Mouse (Mus musculus) cerebellum, postnatal 10 days (tissue): ENCODE results near the gene Gfi1b.

Source experiments
- DNase-seq, 2 experiments: peaks; one replicate each; pipeline ENCODE4 v3.0.0; 2021; ENCODE audit warnings: mixed read lengths in 2 of 2

Gfi1b gene

DNA sequence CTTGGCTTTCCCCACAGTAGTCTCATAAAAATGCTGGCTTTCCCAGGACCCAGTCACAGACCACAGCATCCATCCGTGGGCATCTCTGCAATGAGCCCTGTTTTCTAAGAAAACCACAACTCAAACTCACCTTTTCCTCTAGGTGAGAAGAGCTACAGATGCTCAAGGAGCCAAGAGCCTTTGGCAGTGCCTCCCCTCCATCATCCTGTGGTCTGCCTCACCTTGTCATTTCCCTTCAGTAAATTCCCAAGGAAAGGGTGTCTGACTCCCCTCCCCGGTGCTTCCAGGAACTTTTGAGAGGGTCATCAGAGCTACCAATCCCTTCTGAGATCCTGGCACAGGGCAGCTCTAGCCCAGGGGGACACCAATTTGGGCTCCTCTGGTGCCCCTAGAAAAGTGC, 671 bp downstream of the Gfi1b start:
- DNase-seq, result no peak

DNA sequence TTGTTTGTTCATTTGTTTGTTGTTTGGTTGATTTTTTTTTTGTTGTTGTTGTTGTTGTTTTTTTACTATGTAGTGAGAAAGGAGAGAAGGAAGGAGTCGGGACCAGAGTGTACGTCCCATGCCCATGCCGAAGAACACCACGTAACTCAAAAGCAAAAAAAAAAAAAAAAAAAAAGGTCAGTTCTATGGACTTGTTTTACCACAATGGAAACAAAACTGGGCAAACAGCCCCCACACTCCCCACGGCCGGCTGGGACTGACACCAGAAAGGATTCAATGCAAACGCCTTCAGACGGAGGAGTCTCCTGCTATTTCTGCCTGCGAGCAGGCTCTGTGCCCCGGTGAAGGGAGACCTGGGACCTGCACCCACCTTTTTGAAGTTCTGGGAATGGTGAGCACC, 1.3 kb downstream of the Gfi1b start:
- no peak for DNase-seq

DNA sequence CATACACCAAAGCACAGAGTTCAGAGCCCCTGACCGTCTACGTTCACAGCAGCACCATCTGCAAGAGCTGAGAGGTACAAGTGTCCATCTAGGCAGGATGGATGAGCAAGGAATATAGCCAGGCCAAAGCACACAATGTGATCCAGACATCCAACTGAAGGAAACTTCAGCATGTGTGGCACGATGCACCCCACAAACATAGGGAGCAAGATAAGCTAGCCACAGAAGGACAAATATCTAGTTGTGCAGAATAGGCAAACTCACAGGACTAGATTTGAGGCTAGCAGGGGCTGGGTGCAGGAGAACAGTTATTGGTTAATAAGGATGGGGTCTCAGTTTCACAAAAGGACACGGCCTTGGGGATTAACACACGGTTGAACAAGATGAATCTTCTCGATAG, 2.4 kb downstream of the Gfi1b start:
- no peak for DNase-seq

DNA sequence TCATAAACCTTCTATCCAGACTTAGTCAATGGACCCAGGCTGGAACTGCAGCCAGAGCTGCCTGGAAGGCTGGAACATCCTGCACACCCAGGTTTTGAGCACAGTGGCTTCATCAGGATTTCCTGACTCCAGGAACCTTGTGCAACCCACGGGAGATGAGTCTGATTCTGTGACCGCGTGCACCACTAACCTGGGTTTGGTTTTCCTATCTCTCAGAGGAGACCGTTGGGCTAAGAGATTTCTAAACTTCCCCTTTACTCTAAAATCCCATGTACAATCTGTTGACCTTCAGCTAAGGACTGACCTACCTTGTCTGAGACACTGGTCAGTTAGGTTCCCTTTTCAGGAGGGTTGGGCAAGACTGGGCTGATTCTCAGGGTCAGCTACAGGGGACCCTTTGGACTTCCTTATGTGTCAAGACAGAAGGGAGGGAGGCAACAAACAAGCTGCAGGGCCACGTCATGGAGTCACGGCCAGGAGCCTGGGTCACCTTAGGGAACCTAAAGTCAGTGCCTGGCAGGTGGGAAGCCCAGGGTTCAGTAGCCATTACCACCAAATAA, 2.9 kb downstream of the Gfi1b start:
- no peak for DNase-seq

DNA sequence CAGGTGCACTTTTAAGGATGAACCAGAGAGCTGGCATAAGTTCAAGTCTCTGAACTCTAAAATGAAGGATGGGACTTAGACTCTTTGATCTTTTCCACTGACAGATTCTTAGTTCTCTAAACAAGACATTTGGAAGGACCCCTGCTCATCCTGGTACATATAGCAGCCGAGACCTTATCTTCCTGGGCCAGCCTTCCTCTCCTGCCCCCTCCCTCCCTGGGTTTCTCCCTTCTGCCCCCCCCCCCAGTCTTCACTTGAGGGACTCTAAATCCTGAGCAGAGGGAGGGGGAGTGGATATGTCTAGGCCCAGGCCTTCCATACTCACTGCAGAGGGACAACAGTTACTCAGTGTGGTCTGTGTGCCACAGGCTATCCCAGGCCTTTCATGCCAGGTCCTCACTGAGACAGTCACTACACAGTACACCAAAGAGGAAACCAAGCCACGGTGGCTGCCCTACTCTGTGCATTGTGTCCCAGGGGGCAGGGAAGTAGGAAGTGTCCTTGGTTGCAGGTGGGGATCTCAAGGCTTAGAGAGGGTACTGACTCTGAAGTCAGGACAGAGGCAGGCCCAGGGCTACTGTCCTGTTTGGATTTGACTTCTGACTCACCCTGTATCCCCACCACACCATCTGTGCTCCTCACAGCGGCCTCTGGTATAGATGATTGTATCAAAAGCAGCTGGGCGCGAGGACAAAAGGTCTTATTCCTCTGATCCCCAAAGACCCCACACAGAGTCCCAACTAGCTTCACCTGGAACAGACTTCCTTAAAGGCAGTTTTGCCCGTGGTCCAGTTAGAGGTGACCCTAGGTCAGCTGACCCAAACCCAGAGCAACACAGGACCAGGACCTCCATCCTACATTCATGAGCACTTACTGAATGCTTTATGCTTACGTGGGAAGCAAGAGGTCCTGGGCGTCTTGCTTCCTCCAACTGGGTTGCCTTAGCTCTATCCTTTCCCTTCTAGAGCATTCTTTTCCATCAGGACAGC, 4.0 kb downstream of the Gfi1b start:
- DNase-seq, result no peak

DNA sequence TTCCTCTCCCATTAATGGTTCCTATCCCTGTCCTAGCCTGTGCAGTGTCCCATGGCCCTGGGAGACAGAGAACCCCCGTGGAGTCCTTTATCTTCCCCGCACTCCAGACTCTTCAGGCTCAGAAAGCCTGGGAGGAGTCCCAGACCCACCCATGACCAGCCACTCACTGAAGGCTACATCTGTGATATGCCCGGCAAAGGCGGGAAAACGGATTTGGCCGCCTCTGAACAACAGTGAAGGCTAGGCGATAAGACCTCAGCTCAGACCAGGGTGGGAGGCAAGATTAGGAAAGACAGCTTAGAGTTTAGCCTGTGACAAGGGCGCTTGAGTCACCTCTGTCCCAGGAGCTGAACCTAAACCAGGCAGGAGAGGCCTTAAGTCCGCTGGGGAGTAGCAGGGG, 4.9 kb downstream of the Gfi1b start:
- DNase-seq, result no peak

DNA sequence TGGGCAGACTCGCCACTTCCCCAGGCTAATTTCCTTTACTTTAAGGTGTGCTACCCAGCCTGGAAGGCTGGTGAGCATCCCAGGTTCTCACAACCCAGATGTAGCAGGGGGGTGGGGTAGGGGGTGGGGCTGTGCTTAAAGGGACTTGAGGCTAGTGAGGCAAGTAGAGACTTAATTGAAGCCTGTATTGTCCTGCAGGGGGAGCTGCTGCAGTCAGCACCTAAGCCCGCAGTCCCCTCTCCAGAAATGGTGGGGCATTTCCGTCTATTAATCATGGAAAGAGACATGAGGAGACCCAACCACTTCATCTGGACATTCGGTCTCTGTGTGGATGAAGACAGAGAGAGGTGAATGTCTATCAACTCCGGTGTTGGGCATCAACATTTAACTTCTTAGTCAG, 5.4 kb downstream of the Gfi1b start:
- DNase-seq, result no peak

DNA sequence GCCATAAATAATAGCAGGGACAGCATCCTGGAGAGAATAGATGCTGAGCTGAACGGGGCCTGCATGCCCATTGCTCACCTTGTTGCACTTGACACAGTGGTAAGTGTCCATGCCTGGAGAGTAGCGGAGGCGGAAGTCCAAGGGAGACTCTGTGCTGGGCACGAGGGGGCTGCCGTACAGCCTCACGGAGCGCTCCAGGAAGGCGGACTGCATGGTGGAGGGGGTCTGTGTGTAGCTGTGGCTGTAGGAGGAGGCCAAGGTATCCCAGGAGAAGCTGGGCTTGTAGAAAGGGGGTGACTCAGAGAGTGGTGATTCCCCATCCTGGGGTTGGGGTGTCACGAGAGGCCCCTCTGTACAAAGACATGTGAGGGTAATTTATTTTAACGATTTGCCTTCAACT, 8.2 kb downstream of the Gfi1b start:
- DNase-seq, result no peak

DNA sequence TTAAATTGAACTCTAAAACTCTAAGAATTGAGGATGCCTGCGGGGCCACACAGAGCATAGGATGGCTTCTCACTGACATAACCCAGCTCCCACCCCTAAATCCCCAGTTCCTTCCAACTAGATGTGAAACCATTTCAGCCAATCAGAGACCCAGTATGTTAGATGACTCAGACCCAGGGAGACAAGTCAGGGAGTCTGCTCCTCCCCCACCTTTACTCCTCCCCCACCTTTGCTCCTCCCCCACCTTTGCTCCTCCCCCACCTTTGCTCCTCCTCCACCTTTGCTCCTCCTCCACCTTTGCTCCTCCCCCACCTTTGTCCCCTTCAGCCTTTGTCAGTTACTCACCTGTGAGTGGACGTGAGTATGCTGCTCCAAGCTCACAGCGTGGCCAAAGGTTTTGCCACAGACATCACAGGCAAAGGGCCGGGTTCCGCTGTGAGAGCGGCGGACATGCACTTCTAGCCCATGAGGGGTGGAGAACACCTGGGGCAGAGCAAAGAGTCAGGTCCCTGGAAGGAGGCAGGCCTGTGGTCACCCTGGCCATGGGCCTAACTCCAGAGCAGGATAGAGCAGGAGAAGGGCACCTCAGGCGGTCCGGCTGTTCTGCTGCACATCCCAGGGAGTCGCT, 9.2 kb downstream of the Gfi1b start:
- no peak for DNase-seq

DNA sequence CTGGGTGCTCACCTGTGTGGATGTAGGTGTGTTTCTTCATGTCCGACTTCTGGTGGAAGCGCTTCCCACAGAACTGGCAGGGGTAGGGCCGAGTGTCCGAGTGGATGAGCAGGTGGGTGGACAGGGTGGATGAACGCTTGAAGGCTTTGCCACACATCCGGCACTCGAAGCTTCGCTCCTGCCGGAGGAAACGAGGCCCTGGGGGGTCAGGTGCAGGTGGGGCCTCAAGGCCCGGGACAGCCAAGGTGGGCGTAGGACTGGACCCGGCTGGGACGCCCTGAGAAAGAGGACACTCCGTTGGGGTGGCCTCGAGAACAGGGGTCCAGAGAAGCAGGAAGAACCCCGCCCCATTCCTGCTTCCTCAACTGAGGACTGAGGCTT, 10.4 kb downstream of the Gfi1b start:
- no peak for DNase-seq

DNA sequence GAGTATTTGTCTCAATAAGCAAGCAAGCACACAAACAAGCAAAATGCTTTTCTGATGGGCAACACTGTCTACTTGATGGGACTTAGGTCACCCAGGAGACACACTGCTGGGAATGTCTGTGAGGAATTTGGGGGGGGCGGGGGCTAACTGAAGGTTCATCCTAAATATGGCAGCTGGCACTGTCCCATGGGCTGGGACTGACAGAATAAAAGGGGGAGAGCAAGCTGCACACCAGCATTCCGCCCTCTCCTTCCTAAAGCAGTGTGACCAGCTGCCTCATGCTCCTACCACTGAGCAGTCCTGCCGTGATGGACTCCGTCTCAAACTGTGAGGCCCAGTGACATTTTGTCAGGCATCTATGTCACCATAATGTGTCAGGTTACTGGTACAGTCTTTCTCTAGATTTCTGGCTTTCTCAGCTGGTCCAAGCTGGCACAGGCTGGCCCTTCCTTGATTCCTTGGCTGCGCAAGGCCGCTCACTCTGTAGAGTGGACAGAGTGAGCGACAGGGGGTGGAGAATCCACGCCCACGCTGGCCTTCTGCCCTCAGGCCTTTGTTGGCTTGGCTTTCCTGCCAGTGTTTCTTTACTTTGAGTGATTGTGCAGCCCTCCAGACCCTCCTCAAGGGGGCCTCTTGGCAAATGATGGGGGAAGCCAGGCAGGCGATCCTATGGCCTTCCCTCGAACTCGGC, 10.9 kb downstream of the Gfi1b start:
- DNase-seq, result peak; percentile 88 to 89

DNA sequence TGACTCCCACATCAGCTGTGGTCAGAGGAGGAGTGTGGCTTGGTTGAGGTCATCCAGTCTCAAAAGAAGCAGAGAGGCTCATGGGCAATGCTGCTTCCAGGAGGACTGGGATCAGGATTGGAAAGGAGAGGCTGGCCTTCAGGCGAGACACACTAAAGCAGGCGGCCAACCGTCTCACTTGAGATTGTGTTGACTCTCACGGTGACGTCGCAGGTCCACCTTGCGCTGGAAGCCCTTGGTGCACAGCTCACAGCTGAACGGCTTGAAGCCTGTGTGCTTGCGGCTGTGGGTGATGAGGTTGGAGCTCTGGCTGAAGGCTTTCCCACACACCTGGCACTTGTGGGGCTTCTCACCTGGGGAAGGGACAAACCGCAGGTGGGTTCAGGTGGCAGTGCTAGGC, 11.9 kb downstream of the Gfi1b start:
- DNase-seq, result no peak

DNA sequence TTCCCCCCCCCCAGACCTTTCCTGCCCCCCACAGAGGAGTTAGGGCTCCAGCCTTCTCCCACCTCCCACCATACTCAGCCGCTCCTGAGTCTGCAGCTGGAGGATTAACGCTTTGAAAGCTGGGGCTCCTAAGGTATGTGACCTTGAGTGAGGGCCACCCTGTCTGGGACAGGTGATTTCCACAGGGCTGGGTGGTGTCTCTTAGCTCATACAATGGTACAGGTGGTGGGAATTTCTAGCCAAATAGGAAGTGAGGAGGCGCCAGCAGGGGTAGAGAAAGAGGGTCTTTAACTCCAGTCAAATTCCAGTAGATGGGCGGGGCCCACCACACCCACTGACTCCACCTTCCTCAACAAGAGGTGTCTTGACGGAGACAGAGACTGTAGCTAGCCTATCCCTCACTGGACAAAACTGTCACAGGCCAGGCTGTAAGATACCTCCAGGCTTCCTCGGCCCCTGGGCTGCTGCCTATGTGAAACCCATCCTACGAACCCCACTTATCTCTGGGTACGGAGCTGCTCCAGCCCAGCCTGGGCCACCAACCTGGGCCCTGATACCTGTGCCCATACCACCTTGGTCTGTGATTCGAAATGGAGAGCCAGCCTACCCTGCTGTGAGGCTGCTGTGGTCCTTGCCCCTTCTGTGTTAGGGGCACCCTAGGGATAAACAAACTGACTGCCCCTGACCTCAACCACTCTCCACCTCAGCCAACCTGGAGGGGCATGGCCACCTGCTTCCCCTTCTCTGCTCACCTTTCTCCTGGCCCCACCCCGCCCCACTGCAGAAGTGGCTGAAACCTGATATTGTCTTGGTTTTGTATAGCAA, 14.2 kb downstream of the Gfi1b start:
- no peak for DNase-seq

DNA sequence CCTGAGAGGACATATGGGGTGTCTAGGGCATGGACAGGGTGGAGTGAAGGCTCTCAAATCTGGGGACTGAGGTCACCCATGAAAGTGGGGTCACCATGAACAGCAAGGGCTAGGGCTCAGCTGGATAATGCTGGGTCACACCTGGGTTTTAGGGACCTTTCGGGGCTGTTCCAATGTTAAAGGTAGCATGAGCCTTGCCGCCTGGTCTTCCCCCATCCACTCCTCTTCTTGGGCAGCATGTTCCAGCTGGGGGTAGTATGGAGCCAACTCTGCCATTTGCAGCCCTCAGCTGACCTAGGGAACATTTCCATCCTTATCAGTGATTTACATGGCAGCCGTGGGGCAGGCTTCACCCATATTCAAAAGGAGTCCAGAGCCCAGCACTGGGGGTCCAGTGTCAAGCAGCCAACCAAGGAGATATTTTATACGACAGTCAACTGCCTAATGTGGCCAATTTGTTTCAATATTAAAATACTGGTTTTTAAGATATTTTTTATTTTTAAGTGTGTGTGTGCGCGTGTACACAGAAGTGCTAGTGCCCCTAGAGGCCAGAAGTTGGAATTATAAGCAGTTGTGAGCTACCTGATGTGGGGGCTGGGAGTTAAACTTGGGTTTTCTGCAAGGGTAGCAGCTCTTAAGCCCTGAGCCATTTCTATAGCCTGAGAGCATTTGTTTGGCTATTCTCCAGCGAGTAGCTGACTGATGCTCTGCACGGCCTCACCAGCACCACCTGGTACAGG, 15.0 kb downstream of the Gfi1b start:
- no peak for DNase-seq

DNA sequence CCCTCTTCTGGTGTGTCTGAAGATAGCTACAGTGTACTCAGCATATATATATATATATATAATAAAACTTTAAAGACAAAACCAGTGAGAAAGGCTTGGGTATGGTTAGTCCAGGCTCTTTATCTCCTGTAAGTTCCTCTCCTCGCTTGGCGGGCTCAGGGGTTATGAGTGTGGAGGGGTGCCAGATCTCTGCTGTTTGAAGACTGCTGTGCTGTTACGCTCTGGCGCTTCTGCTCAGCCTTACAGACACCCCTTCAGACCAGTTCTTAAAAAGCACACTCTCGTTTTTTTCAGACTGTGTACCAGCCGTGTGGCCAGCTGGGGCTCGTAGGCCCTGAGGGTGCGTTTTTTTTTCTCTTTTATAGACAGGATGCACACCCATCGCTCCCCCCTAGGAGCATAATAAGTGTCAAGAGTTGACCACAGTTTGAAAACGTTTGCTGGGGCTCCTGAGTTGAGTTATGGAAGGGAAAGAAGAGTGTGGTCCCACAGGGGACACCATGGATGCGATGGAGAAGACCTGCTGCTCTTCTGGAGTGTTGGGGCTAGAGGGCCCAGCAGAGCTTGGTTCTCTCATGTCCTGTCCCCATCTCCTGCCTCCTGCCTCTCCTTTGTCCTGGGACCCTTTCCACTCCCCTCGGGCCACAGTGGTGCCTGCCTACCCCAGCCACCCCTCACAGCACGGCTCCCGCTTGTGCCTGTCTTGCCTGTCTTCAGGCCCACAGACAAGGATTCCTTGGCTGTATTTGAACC, 15.8 kb downstream of the Gfi1b start:
- DNase-seq, result peak; percentile 25 to 39

DNA sequence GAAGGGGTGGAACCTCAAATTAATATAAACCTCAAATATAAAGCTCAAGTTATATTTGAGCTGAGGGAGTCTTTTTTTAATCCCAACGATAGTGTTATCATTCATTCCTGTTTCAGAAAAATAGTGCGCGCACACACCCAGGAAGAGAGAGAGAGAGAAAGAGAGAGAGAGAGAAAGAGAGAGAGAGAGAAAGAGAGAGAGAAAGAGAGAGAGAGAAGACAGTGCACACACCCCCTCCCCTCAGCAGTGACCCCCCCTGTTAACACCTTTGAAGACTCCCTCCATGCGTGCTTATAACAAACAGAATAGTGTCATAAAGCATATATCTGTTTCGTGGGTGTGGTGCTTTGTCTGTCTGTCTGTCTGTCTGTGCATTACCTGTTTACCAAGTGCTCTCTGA, 18.2 kb downstream of the Gfi1b start:
- DNase-seq, result no peak

DNA sequence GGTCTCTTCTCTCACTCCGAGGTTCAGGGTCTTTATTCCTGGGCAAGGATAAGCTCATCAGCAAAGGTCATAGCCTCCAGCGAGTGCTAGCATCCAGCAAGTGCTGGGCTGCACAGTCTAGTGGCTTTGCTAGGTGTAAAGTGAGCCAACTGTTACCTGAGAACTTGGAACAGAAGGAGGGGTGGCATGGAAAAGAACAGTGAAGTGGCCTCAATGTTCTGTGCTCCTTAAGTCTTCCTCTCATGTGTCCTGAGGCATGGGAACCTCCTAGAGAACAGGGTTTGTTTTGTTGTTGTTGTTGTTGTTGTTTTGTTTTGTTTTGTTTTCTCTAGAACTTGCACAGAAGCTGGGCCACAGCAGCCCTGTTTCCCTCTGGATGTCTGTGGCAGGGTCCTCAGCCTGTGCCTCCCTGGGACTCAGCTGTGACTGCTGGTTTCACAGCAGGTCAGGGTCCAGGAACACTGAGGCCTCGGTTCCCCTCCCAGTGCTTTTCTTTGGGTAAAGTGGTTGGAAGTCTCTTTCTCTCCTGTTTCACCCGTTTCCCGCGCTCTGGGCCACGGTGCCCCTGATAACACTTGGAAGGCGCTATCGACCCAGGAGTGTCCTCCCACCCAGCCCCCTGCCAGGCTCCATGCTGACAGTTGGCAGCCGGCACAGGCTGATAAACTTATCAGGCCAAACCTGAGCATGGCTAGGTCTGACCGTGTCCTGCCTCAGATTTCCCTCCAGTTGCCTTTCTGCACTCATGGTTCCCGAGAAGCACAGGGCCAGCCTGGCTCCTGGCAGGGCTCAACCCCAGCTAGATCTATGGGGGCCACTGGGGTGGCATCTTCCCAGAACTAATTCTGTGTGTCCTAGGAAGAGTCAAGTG, 19.8 kb downstream of the Gfi1b start:
- no peak for DNase-seq

DNA sequence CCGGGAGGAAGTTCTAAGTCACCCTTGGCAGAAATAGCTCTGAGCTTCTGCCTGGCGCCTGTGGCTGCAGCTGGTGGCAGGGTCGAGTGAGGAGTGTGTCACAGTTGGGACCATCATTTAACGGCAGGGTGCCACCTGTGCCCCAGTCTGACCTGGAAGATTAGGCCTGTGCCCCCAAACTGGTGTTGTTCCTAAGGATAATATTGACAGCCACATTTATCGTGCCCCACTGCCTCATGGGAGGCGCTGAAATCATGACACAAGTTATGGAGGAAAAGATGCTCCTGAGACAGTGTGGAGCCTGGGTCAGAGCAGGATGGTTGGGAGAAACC, 22.2 kb downstream of the Gfi1b start:
- no peak for DNase-seq

DNA sequence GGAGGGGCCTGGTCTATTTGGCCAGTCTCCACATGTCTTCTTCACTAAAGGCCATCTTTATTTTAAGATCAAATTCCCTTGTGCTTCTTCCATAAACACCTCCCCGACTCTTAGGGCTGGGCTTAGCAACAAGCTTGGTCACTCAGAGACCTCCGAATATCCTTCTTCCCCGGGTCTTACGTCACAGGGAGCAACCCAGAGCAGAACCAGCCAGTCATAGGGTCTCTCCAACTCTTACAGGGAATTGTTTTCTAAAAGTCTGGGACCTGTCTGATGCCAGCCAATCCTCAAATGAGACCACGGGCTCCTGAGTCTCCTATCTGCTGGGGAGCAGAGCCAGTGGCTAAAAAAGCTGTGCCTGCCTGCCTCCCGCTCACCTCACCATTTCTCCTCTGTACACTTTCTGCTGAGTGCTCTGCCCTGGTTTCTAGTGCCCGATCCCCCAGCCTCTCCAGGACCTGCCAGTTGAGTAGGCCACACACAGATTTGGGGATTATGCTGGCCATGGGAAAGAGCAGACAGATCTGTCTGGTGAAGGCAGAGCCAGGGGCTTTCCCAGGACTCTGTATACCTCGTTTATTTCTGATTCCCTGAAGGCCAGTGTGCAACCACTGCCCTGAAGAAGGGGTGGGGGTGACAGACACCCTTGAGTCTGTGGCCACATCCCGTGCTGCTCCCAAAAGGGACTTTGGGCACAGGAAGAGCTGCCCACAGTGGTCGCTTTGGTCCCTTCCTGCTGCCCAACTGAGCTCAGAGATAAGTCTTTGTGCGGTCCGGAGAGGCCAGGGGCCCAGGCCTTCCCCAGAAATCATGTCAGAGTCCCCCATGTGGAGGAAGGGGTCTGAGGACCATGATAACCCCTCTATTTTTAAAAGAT, 22.9 kb downstream of the Gfi1b start:
- no peak for DNase-seq
